Mouse (Mus musculus): Measurements from ENCODE around the gene Fzr1. TPM values are rescaled to one million over a fixed set of nuclear protein-coding genes. Genes with fewer than 3 reads are reported as not detected.
A peak's percentile ranks its signal among the peaks of the same experiment; 100 is the strongest.

The Fzr1 gene
- total and polyA plus RNA-seq, 3 experiments: 33.1 to 75.4 (median 44.5) TPM

DNA sequence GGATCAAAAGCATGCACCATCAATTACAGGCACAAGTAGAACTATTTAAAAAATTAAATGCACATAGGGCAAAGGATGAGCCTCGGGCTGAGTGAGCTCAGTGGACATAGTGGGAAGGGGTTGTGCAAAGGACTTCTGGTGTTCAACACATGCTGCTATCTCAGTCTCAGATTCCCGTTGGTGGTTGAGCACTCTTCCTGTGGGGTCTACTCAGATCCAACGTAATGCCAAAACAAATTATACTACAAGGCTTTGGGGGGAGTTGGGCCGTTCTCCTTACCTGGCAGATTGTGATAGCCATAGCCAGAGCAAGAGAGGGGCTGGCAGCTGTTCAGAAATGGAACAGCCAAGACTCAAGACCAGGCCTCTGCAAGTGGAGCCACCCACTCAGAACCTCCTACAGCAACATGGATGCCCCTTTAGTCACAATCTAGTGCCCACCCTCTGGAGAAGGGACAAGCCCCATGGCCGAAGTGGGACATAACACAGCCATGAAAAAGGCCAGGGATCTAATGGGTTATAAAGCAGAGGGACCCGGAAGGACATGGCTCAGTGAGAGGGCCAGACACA, 1.6 kb upstream of the Fzr1 start:
- Histone ChIP-seq H3K9me3 (replicated peaks; ENCODE audit: low read length) (no peaks in the 10 kb centered on the region), H3K36me3 (replicated peaks in 1 of 2; ENCODE audit: control insufficient read depth in 1 of 2, insufficient read depth in 1 of 2, low read length in 1 of 2) (peaks cover 4 to 9% of the 10 kb centered on the region in 2 experiments), H3K79me2 (replicated peaks; ENCODE audit: control insufficient read depth, extremely low read depth, insufficient read depth, poor library complexity, severe bottlenecking) (peaks cover 32% of the 10 kb centered on the region), H3K4me1 (ENCODE audit: control insufficient read depth in 1 of 2, insufficient read depth in 2 of 2) (peaks cover 2 to 27% of the 10 kb centered on the region in 2 experiments; a peak in 2 of 4 replicates), H3K4me3 (replicated peaks in 1 of 3; ENCODE audit: low read depth in 2 of 3, low read length in 2 of 3, poor library complexity in 1 of 3) (no peak overlapping the region), H3K27me3 (replicated peaks) (no peaks in the 10 kb centered on the region), H3K27ac (ENCODE audit: insufficient read depth, low read depth) (no peak overlapping the region), H3K4me2 (ENCODE audit: insufficient read depth, low read depth, poor library complexity, severe bottlenecking) (no peak overlapping the region), H3K9ac (ENCODE audit: insufficient read depth, low read depth) (no peak overlapping the region)
- DNase-seq (ENCODE audit: extremely low read depth): no peak
- TF ChIP-seq IRF4 (IDR thresholded peaks at IDR 0.05; ENCODE audit: low read depth, low read length): no peak
- TF ChIP-seq PAX5 (IDR thresholded peaks at IDR 0.05; ENCODE audit: low read length): no peak
- TF ChIP-seq ZKSCAN1 (IDR thresholded peaks at IDR 0.05; ENCODE audit: borderline replicate concordance, low read depth, low read length): no peak
- no peak for TF ChIP-seq UBTF (IDR thresholded peaks at IDR 0.05; ENCODE audit: low read depth, low read length)
- TF ChIP-seq JUN (IDR thresholded peaks at IDR 0.05; ENCODE audit: insufficient read depth, low read depth, low read length): no peak
- TF ChIP-seq HCFC1 (IDR thresholded peaks at IDR 0.05; ENCODE audit: low read depth, low read length): no peak
- no peak for TF ChIP-seq NRF1 (IDR thresholded peaks at IDR 0.05; ENCODE audit: low read depth, low read length)
- no peak for TF ChIP-seq ELF1 (IDR thresholded peaks at IDR 0.05; ENCODE audit: low read depth, low read length)
- TF ChIP-seq SIN3A (IDR thresholded peaks at IDR 0.05; ENCODE audit: low read length): no peak
- TF ChIP-seq GABPA (IDR thresholded peaks at IDR 0.05; ENCODE audit: insufficient replicate concordance, low read depth, low read length): no peak
- TF ChIP-seq ETS1 (conservative IDR thresholded peaks at IDR 0.05; ENCODE audit: low read depth, low read length): no peak
- TF ChIP-seq BHLHE40 (IDR thresholded peaks at IDR 0.05; ENCODE audit: low read depth, low read length): no peak
- no peak for TF ChIP-seq MAFK (IDR thresholded peaks at IDR 0.05; ENCODE audit: insufficient replicate concordance, low read length)
- no peak for TF ChIP-seq CHD2 (IDR thresholded peaks at IDR 0.05; ENCODE audit: low read length)
- no peak for TF ChIP-seq E2F4 (IDR thresholded peaks at IDR 0.05; ENCODE audit: insufficient replicate concordance, low read depth, low read length)
- TF ChIP-seq MYC (IDR thresholded peaks at IDR 0.05; ENCODE audit: low read depth, low read length): no peak
- TF ChIP-seq USF2 (conservative IDR thresholded peaks at IDR 0.05; ENCODE audit: low read depth, low read length): no peak
- no peak for TF ChIP-seq USF1 (IDR thresholded peaks at IDR 0.05; ENCODE audit: low read depth, low read length)
- dilution Hi-C loops (cut with MboI; ENCODE audit: extremely low pct_ligation_motif_present, extremely low pct_unique_long_range_greater_than_20kb, low sequenced_read_pairs) (no loop called here), in situ Hi-C loops (cut with MboI; ENCODE audit: low pct_ligation_motif_present, low pct_unique_long_range_greater_than_20kb, low sequenced_read_pairs) (loop anchor here (5.0 kb wide), 1 partner anchor 152 kb away; no protein-coding TSS in a partner anchor)

- Histone ChIP-seq H3K4me1 (ENCODE audit: control insufficient read depth in 1 of 2, insufficient read depth in 2 of 2) (peaks cover 4 to 30% of the 10 kb centered on the region in 2 experiments; a peak in 3 of 4 replicates), H3K27ac (ENCODE audit: insufficient read depth, low read depth) (no peak overlapping the region), H3K9me3 (replicated peaks; ENCODE audit: low read length) (no peaks in the 10 kb centered on the region), H3K79me2 (replicated peaks; ENCODE audit: control insufficient read depth, extremely low read depth, insufficient read depth, poor library complexity, severe bottlenecking) (peaks cover 31% of the 10 kb centered on the region), H3K4me3 (replicated peaks in 1 of 3; ENCODE audit: low read depth in 2 of 3, low read length in 2 of 3, poor library complexity in 1 of 3) (peak overlapping the region; percentile 53 to 90 (median 59)), H3K4me2 (ENCODE audit: insufficient read depth, low read depth, poor library complexity, severe bottlenecking) (peak overlapping the region; percentile 47), H3K27me3 (replicated peaks) (no peaks in the 10 kb centered on the region), H3K9ac (ENCODE audit: insufficient read depth, low read depth) (peak overlapping the region; percentile 58), H3K36me3 (replicated peaks in 1 of 2; ENCODE audit: control insufficient read depth in 1 of 2, insufficient read depth in 1 of 2, low read length in 1 of 2) (peaks cover 6 to 12% of the 10 kb centered on the region in 2 experiments)
- dilution Hi-C loops (cut with MboI; ENCODE audit: extremely low pct_ligation_motif_present, extremely low pct_unique_long_range_greater_than_20kb, low sequenced_read_pairs): no loop called here
- no peak for DNase-seq (ENCODE audit: extremely low read depth)
- TF ChIP-seq IRF4 (IDR thresholded peaks at IDR 0.05; ENCODE audit: low read depth, low read length): no peak
- no peak for TF ChIP-seq ZNF384 (IDR thresholded peaks at IDR 0.05; ENCODE audit: low read depth, low read length)
- TF ChIP-seq ELF1 (IDR thresholded peaks at IDR 0.05; ENCODE audit: low read depth, low read length): no peak
- no peak for TF ChIP-seq ETS1 (conservative IDR thresholded peaks at IDR 0.05; ENCODE audit: low read depth, low read length)
- no peak for TF ChIP-seq EP300 (IDR thresholded peaks at IDR 0.05; ENCODE audit: low read length)
- TF ChIP-seq RCOR1 (conservative IDR thresholded peaks at IDR 0.05; ENCODE audit: low read depth, low read length): no peak
- TF ChIP-seq KAT2A (IDR thresholded peaks at IDR 0.05; ENCODE audit: insufficient replicate concordance, low read length): no peak
- no peak for TF ChIP-seq GABPA (IDR thresholded peaks at IDR 0.05; ENCODE audit: insufficient replicate concordance, low read depth, low read length)
- no peak for TF ChIP-seq USF1 (IDR thresholded peaks at IDR 0.05; ENCODE audit: low read depth, low read length)
- TF ChIP-seq RAD21 (IDR thresholded peaks at IDR 0.05; ENCODE audit: low read depth, low read length): no peak
- in situ Hi-C loops (cut with MboI; ENCODE audit: low pct_ligation_motif_present, low pct_unique_long_range_greater_than_20kb, low sequenced_read_pairs): no loop called here
Observed at GRCm38 (mm10) chr10:81379183-81379553, 852 bp upstream of the Fzr1 start.
